In the genomic region with DNA sequence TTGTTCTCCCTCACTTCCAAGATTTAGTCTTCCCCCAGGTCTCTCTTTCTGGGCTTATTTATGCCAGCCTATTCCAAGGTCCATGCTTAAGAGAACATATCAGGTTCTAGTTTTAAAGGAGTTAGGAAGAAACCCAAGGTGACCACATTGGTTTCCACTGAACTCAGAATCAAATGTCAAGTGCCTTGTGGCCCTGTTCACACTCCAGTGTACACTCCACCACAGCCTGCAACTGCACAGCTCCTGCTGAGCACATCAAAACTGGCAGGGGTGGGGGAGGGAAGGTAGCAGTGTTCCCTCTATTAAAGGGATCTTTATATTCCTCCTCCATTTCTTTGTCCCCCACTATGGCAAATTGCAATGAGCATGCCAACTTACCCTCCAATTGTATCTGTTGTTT, we compare ENCODE assay signal across 27 mouse cellular contexts. TPM values are rescaled to one million over a fixed set of nuclear protein-coding genes. Genes with fewer than 3 reads are reported as not detected.
DNase-seq lines count a peak whose midpoint lies in the region; ATAC-seq lines count a peak whose summit lies in the region.
"Had no signal": no experiment of that assay in that cellular context is flagged by ENCODE, and none has a peak within 500 bp of the region (broad histone marks: within the 10 kb centered on the region; RNA-seq: fewer than 3 reads in every experiment).

No protein-coding gene starts in this region.

- no peaks in the 10 kb centered on the region for H3K36me3 ChIP-seq in heart, embryonic 10.5 days
- H3K36me3 ChIP-seq in liver, embryonic 12.5 days, result no peaks in the 10 kb centered on the region
- H3K36me3 ChIP-seq: G1E; heart, embryonic 15.5 days; hindbrain, embryonic 10.5 days; hindbrain, embryonic 15.5 days; limb, embryonic 13.5 days; midbrain, embryonic 13.5 days; neural tube, embryonic 13.5 days had no signal

- H3K4me1 ChIP-seq in heart, embryonic 10.5 days, result no peaks in the 10 kb centered on the region
- H3K4me1 ChIP-seq in brown adipose tissue, adult 24 weeks (ENCODE audit: control insufficient read depth, insufficient read depth, insufficient read length, low read length), result peaks cover 3% of the 10 kb centered on the region
- no peaks in the 10 kb centered on the region; the same call in 1 of the 2 replicates for H3K4me1 ChIP-seq in liver, embryonic 12.5 days
- H3K4me1 ChIP-seq: heart, embryonic 15.5 days; hindbrain, embryonic 15.5 days; midbrain, embryonic 13.5 days had no signal

- no peak overlapping the region for H3K27ac ChIP-seq in heart, embryonic 10.5 days
- peak overlapping the region; percentile 94 for H3K27ac ChIP-seq in brown adipose tissue, adult 24 weeks (replicated peaks; ENCODE audit: low read depth, low read length)
- H3K27ac ChIP-seq in liver, embryonic 12.5 days, result no peak overlapping the region
- H3K27ac ChIP-seq: heart, embryonic 15.5 days; hindbrain, embryonic 10.5 days; hindbrain, embryonic 15.5 days; limb, embryonic 13.5 days; midbrain, embryonic 13.5 days; neural tube, embryonic 13.5 days had no signal

- ATAC-seq in liver, embryonic 12.5 days, result no peak
- ATAC-seq: forebrain, postnatal 0 days; midbrain, embryonic 13.5 days had no signal

- H3K4me3 ChIP-seq in heart, embryonic 10.5 days, result no peak overlapping the region
- no peak overlapping the region for H3K4me3 ChIP-seq in brown adipose tissue, adult 24 weeks (ENCODE audit: insufficient read depth, low read depth, low read length)
- H3K4me3 ChIP-seq in liver, embryonic 12.5 days, result no peak overlapping the region
- H3K4me3 ChIP-seq: erythroblast, embryonic 14.5 days; heart, embryonic 15.5 days; hindbrain, embryonic 10.5 days; hindbrain, embryonic 15.5 days; limb, embryonic 13.5 days; megakaryocyte, embryonic 14.5 days; midbrain, embryonic 13.5 days; neural tube, embryonic 13.5 days had no signal

- DNase-seq in heart, embryonic 10.5 days (ENCODE audit: low spot score), result peak; percentile 3
- no peak for DNase-seq in heart, adult 8-10 months (ENCODE audit: low spot score)
- peak; percentile 66 for DNase-seq in CD4-positive helper T cell, adult 2 months (ENCODE audit: low read depth, low spot score)
- DNase-seq in thymus, postnatal 0 days (ENCODE audit: low spot score), result peak; percentile 40
- DNase-seq in frontal cortex, postnatal 10 days (ENCODE audit: low spot score in 2 of 2), result no peak
- DNase-seq in adrenal gland, postnatal 36 days, result no peak
- DNase-seq: adrenal gland, postnatal 10 days; cerebellum, adult 18-20 months; cerebellum, postnatal 10 days; forebrain, postnatal 0 days; gastrocnemius, postnatal 25 days; kidney, adult 2 months; kidney, postnatal 4 days; liver, postnatal 0 days; right cerebral cortex, postnatal 4 days had no signal

- no peak overlapping the region for H3K4me2 ChIP-seq in liver, embryonic 12.5 days
- H3K4me2 ChIP-seq: heart, embryonic 15.5 days; hindbrain, embryonic 15.5 days; limb, embryonic 13.5 days; liver, embryonic 11.5 days; midbrain, embryonic 13.5 days; neural tube, embryonic 13.5 days had no signal

- H3K27me3 ChIP-seq in heart, embryonic 10.5 days (ENCODE audit: insufficient read depth, poor library complexity, severe bottlenecking), result no peaks in the 10 kb centered on the region
- no peaks in the 10 kb centered on the region for H3K27me3 ChIP-seq in liver, embryonic 12.5 days (replicated peaks)
- H3K27me3 ChIP-seq: heart, embryonic 15.5 days; hindbrain, embryonic 15.5 days; limb, embryonic 13.5 days; midbrain, embryonic 13.5 days; neural tube, embryonic 13.5 days had no signal

- H3K9me3 ChIP-seq in heart, embryonic 10.5 days, result no peaks in the 10 kb centered on the region
- H3K9me3 ChIP-seq in liver, embryonic 12.5 days (replicated peaks), result no peaks in the 10 kb centered on the region
- H3K9me3 ChIP-seq: heart, embryonic 15.5 days; hindbrain, embryonic 10.5 days; hindbrain, embryonic 15.5 days; limb, embryonic 13.5 days; midbrain, embryonic 13.5 days; neural tube, embryonic 13.5 days had no signal

- H3K9ac ChIP-seq in liver, embryonic 12.5 days, result no peak overlapping the region
- H3K9ac ChIP-seq: forebrain, postnatal 0 days; heart, embryonic 15.5 days; hindbrain, embryonic 15.5 days; limb, embryonic 13.5 days; liver, postnatal 0 days; midbrain, embryonic 13.5 days; neural tube, embryonic 13.5 days had no signal

RNA-seq across cellular contexts. Expression of gene Dusp10, which starts 7.0 kb away (rescaled TPM):
- 8.5 and 12.3 TPM in 2 replicates for polyA plus RNA-seq in heart, embryonic 10.5 days (2016; fragmentation: Nextera tagmentation; extraction: Ambion mirVana)
- 1 to 10 TPM; 5.8 to 8.3 (median 7.4) TPM for total RNA-seq in heart, adult 8-10 months (2022)
- 26.4 and 30.0 TPM in 2 replicates for polyA plus RNA-seq in brown adipose tissue, adult 24 weeks (2012; ENCODE audit: insufficient read depth, insufficient read length, missing spikeins)
- 91.6 and 101 TPM in 2 replicates for polyA plus RNA-seq in thymus, postnatal 0 days (2015; fragmentation: Nextera tagmentation; extraction: Ambion mirVana)
- 3.8 and 4.1 TPM in 2 replicates for polyA plus RNA-seq in liver, embryonic 12.5 days (2016; fragmentation: Nextera tagmentation; extraction: Ambion mirVana)
- total RNA-seq in adrenal gland, postnatal 36 days (2021), result 10 to 100 TPM in 1 of 2 experiments, 1 to 10 TPM in 1; 9.3 to 12.4 TPM
- polyA plus RNA-seq: G1E had no signal

RNA-seq across cellular contexts. Expression of gene 1700056E22Rik, which starts 28.0 kb away (rescaled TPM):
- 1.1 and 1.3 TPM in 2 replicates for polyA plus RNA-seq in heart, embryonic 10.5 days (2016; fragmentation: Nextera tagmentation; extraction: Ambion mirVana)
- 1 to 10 TPM in 3 of 4 experiments, under 1 TPM in 1; 0.57 to 1.7 (median 1.2) TPM for total RNA-seq in heart, adult 8-10 months (2022)
- polyA plus RNA-seq in brown adipose tissue, adult 24 weeks (2012; ENCODE audit: insufficient read depth, insufficient read length, missing spikeins), result 3.9 and 4.6 TPM in 2 replicates
- polyA plus RNA-seq in thymus, postnatal 0 days (2015; fragmentation: Nextera tagmentation; extraction: Ambion mirVana), result 6.2 and 8.7 TPM in 2 replicates
- polyA plus RNA-seq in liver, embryonic 12.5 days (2016; fragmentation: Nextera tagmentation; extraction: Ambion mirVana), result 0.85 and 0.98 TPM in 2 replicates
- total RNA-seq in adrenal gland, postnatal 36 days (2021), result 1 to 10 TPM; 1.8 to 2.5 TPM
- total RNA-seq: forebrain, postnatal 0 days; G1E had no signal
- polyA plus RNA-seq: G1E had no signal

Comparison
In these comparisons a context has a peak if more than half of its experiments do, and no peak if none do; other contexts are left out.
1. DNase-seq: peak in heart, embryonic 10.5 days (single experiment), CD4-positive helper T cell, adult 2 months (single experiment) and thymus, postnatal 0 days (single experiment); none in heart, adult 8-10 months (single experiment), frontal cortex, postnatal 10 days (0 of 2) and adrenal gland, postnatal 36 days (0 of 2).